Comparison of ENCODE assay signal across 31 mouse cellular contexts in genomic region chr15:81461523-81461922, GRCm38 (mm10). TPM values are rescaled to one million over a fixed set of nuclear protein-coding genes. Genes with fewer than 3 reads are reported as not detected.
DNase-seq lines count a peak whose midpoint lies in the region; ATAC-seq and TF ChIP-seq lines count a peak whose summit lies in the region.
"Had no signal": no experiment of that assay in that cellular context is flagged by ENCODE, and none has a peak within 500 bp of the region (broad histone marks: within the 10 kb centered on the region; RNA-seq: fewer than 3 reads in every experiment).

No protein-coding gene starts in this region.

- H3K9me3 ChIP-seq in intestine, postnatal 0 days (ENCODE audit: control insufficient read depth): no peaks in the 10 kb centered on the region
- H3K9me3 ChIP-seq in intestine, embryonic 15.5 days: peaks cover 3% of the 10 kb centered on the region; the same call in 1 of the 2 replicates
- H3K9me3 ChIP-seq in lung, postnatal 0 days (ENCODE audit: low read length): no peaks in the 10 kb centered on the region; the same call in 1 of the 2 replicates
- no peaks in the 10 kb centered on the region for H3K9me3 ChIP-seq in ES-E14 (ENCODE audit: control insufficient read depth, insufficient read depth, low read depth, low read length)
- H3K9me3 ChIP-seq: hindbrain, embryonic 12.5 days; midbrain, embryonic 15.5 days; neural tube, embryonic 13.5 days had no signal

- no peak for TF ChIP-seq EP300 in lung, postnatal 0 days (IDR thresholded peaks at IDR 0.05)

- H3K36me3 ChIP-seq in intestine, postnatal 0 days (ENCODE audit: control insufficient read depth, insufficient read depth): no peaks in the 10 kb centered on the region
- H3K36me3 ChIP-seq in intestine, embryonic 15.5 days: no peaks in the 10 kb centered on the region
- H3K36me3 ChIP-seq in lung, postnatal 0 days (ENCODE audit: insufficient read depth, low read length): no peaks in the 10 kb centered on the region
- no peaks in the 10 kb centered on the region for H3K36me3 ChIP-seq in ES-E14 (ENCODE audit: control insufficient read depth, insufficient read depth, low read length, poor library complexity, severe bottlenecking)
- H3K36me3 ChIP-seq: midbrain, embryonic 15.5 days had no signal

- no peak overlapping the region for H3K4me2 ChIP-seq in intestine, postnatal 0 days (replicated peaks; ENCODE audit: low read depth)
- no peak overlapping the region for H3K4me2 ChIP-seq in intestine, embryonic 15.5 days (replicated peaks)
- no peak overlapping the region for H3K4me2 ChIP-seq in lung, postnatal 0 days (replicated peaks; ENCODE audit: low read depth, low read length)
- H3K4me2 ChIP-seq: heart, embryonic 13.5 days; hindbrain, embryonic 12.5 days; limb, embryonic 15.5 days; midbrain, embryonic 15.5 days; neural tube, embryonic 13.5 days had no signal

- H3K4me1 ChIP-seq in intestine, postnatal 0 days (replicated peaks; ENCODE audit: control insufficient read depth, insufficient read depth, low read length): no peaks in the 10 kb centered on the region
- peaks cover 3% of the 10 kb centered on the region; the same call in 1 of the 2 replicates for H3K4me1 ChIP-seq in intestine, embryonic 15.5 days (replicated peaks)
- H3K4me1 ChIP-seq in lung, postnatal 0 days (ENCODE audit: insufficient read depth, low read depth, low read length): no peaks in the 10 kb centered on the region
- no peaks in the 10 kb centered on the region for H3K4me1 ChIP-seq in ES-E14 (ENCODE audit: control insufficient read depth in 2 of 2, insufficient read depth in 2 of 2, low read length in 2 of 2, poor library complexity in 1 of 2)
- H3K4me1 ChIP-seq: hindbrain, embryonic 12.5 days; midbrain, embryonic 15.5 days had no signal

- H3K4me3 ChIP-seq in intestine, postnatal 0 days (ENCODE audit: low read depth, low read length): no peak overlapping the region
- H3K4me3 ChIP-seq in intestine, embryonic 15.5 days (replicated peaks): no peak overlapping the region
- no peak overlapping the region for H3K4me3 ChIP-seq in lung, postnatal 0 days (ENCODE audit: low read depth, low read length)
- H3K4me3 ChIP-seq in ES-E14 (ENCODE audit: insufficient read depth in 1 of 2, low read depth in 1 of 2, low read length in 2 of 2, poor library complexity in 1 of 2, severe bottlenecking in 1 of 2): no peak overlapping the region
- H3K4me3 ChIP-seq: heart, embryonic 13.5 days; hindbrain, embryonic 12.5 days; left cerebral cortex, adult 2 months; limb, embryonic 15.5 days; midbrain, embryonic 15.5 days; myocyte; neural tube, embryonic 13.5 days had no signal

- no peak for ATAC-seq in intestine, postnatal 0 days
- ATAC-seq in intestine, embryonic 15.5 days: no peak
- ATAC-seq in lung, postnatal 0 days: no peak
- ATAC-seq: forebrain, embryonic 14.5 days; midbrain, embryonic 15.5 days had no signal

- no peak for DNase-seq in lung, postnatal 0 days (ENCODE audit: low spot score)
- DNase-seq in lung, postnatal 36 days: no peak
- DNase-seq in ES-E14 (ENCODE audit: low read depth, low spot score): no peak
- DNase-seq in induced T-regulatory cell, adult 2 months (ENCODE audit: low read depth): peak; percentile 45
- no peak for DNase-seq in cerebellum, adult 18-20 months
- no peak for DNase-seq in heart, postnatal 4 days
- DNase-seq: adrenal gland, postnatal 10 days; cerebellum, adult 8-10 months; cerebellum, postnatal 36 days; gastrocnemius, postnatal 10 days; heart, postnatal 14 days; kidney, adult 9 months; kidney, postnatal 36 days; layer of hippocampus, adult 9-11 months; left cerebral cortex, postnatal 4 days; lung, adult 18-20 months; lung, postnatal 4 days; retina, postnatal 1 day; thymus, postnatal 36 days had no signal

- no peaks in the 10 kb centered on the region for H3K27me3 ChIP-seq in intestine, postnatal 0 days (replicated peaks; ENCODE audit: control insufficient read depth, insufficient read depth, low read length)
- no peaks in the 10 kb centered on the region for H3K27me3 ChIP-seq in intestine, embryonic 15.5 days (replicated peaks)
- no peaks in the 10 kb centered on the region for H3K27me3 ChIP-seq in lung, postnatal 0 days (replicated peaks; ENCODE audit: insufficient read depth, low read length)
- H3K27me3 ChIP-seq: heart, embryonic 13.5 days; hindbrain, embryonic 12.5 days; limb, embryonic 15.5 days; midbrain, embryonic 15.5 days; neural tube, embryonic 13.5 days had no signal

- in situ Hi-C loops in ES-E14 (cut with MboI; ENCODE audit: low sequenced_read_pairs in 2 of 2, unreplicated experiment in 2 of 2): no loop called here

- WGBS in intestine, postnatal 0 days: 82% methylated on average over 7 of the region's 7 CpGs
- WGBS in intestine, embryonic 15.5 days: 83% methylated on average over 7 of the region's 7 CpGs
- WGBS in lung, postnatal 0 days: 79% methylated on average over 7 of the region's 7 CpGs

- H3K27ac ChIP-seq in intestine, postnatal 0 days (ENCODE audit: low read depth, low read length): no peak overlapping the region
- no peak overlapping the region for H3K27ac ChIP-seq in intestine, embryonic 15.5 days
- H3K27ac ChIP-seq in lung, postnatal 0 days (ENCODE audit: low read length): no peak overlapping the region
- H3K27ac ChIP-seq in ES-E14 (ENCODE audit: insufficient read depth, low read depth, low read length, poor library complexity, severe bottlenecking): no peak overlapping the region
- H3K27ac ChIP-seq: heart, embryonic 13.5 days; hindbrain, embryonic 12.5 days; left cerebral cortex, adult 2 months; limb, embryonic 15.5 days; midbrain, embryonic 15.5 days; neural tube, embryonic 13.5 days had no signal

- TF ChIP-seq CTCF in intestine, postnatal 0 days (IDR thresholded peaks at IDR 0.05; ENCODE audit: low read depth): 0 out of 2 replicates have a peak, but pooled peaks have one; percentile 15
- peak; percentile 26; the same call in 1 of the 2 replicates for TF ChIP-seq CTCF in lung, postnatal 0 days (IDR thresholded peaks at IDR 0.05)

- H3K9ac ChIP-seq in intestine, postnatal 0 days (ENCODE audit: low read depth, low read length): no peak overlapping the region
- H3K9ac ChIP-seq in intestine, embryonic 15.5 days: no peak overlapping the region
- H3K9ac ChIP-seq in lung, postnatal 0 days (replicated peaks; ENCODE audit: low read depth): no peak overlapping the region
- H3K9ac ChIP-seq in ES-E14 (ENCODE audit: insufficient read depth, low read depth, low read length, poor library complexity, severe bottlenecking): no peak overlapping the region
- H3K9ac ChIP-seq: heart, embryonic 13.5 days; hindbrain, embryonic 12.5 days; limb, embryonic 15.5 days; midbrain, embryonic 15.5 days; neural tube, embryonic 13.5 days had no signal

TF ChIP-seq in ES-E14, 5 proteins besides CTCF, POLR2A, EP300 and RAD21:
- 0 out of 2 replicates have a peak, but pooled peaks have one; percentile 15 for TF ChIP-seq ZC3H11A (IDR thresholded peaks at IDR 0.05; ENCODE audit: borderline replicate concordance, low read depth, low read length)
- no peak for TF ChIP-seq MAFK (IDR thresholded peaks at IDR 0.05; ENCODE audit: insufficient read depth, low read depth, low read length)

RNA-seq across cellular contexts. Expression of gene Rbx1, which starts 4.6 kb away (rescaled TPM):
- polyA plus RNA-seq in intestine, postnatal 0 days (2015; fragmentation: Nextera tagmentation; extraction: Ambion mirVana): 408 and 432 TPM in 2 replicates
- polyA plus RNA-seq in intestine, embryonic 15.5 days (2015; fragmentation: Nextera tagmentation; extraction: Ambion mirVana): 459 and 464 TPM in 2 replicates
- polyA plus RNA-seq in lung, postnatal 0 days (2015; fragmentation: Nextera tagmentation; extraction: Ambion mirVana): 419 and 465 TPM in 2 replicates
- total RNA-seq in ES-E14 (2012; rRNA removed): 179 and 282 TPM in 2 replicates
- total RNA-seq in heart, postnatal 4 days (2021): 100 to 1,000 TPM; 166 to 176 TPM

RNA-seq across cellular contexts. Expression of gene Dnajb7, which starts 53.4 kb away (rescaled TPM):
- polyA plus RNA-seq in intestine, postnatal 0 days (2015; fragmentation: Nextera tagmentation; extraction: Ambion mirVana): 0.17 and 0.35 TPM in 2 replicates
- polyA plus RNA-seq in intestine, embryonic 15.5 days (2015; fragmentation: Nextera tagmentation; extraction: Ambion mirVana): 1.6 and 1.8 TPM in 2 replicates
- 0.53 and 0.81 TPM in 2 replicates for polyA plus RNA-seq in lung, postnatal 0 days (2015; fragmentation: Nextera tagmentation; extraction: Ambion mirVana)
- not detected in 2 replicates for total RNA-seq in ES-E14 (2012; rRNA removed)
- total RNA-seq in heart, postnatal 4 days (2021): not detected
- total RNA-seq: adrenal gland, postnatal 10 days; gastrocnemius, postnatal 10 days; heart, postnatal 14 days; left cerebral cortex, adult 2 months; megakaryocyte-erythroid progenitor cell, adult 5-6 weeks had no signal
- polyA plus RNA-seq: G1E had no signal
